Mouse (Mus musculus) neural tube, embryonic 14.5 days (tissue): ENCODE measurements at regions not wholly inside any gene's neighbourhood (a gene's known extent, or its start where the extent isn't known, plus 50 kb on each side); places are given as distances from the start of the nearest gene placed in this dataset.

ENCODE experiments used
- ATAC-seq: fragments of 200-750 bp; cut with Nextera tagmentation; 2 replicates; pipeline ENCODE4 v1.8.0; 2017; ENCODE audit warnings: low read depth, mild to moderate bottlenecking, moderate TSS enrichment, moderate library complexity
- H3K27ac ChIP-seq: fragments of 300-500 bp; sonication (generic); 2 replicates; pipeline ENCODE4 v1.5.1; 2014; ENCODE audit warnings: low read depth, mild to moderate bottlenecking, control low read depth, low read length, moderate library complexity, mixed read lengths
- H3K27me3 ChIP-seq: fragments of 300-500 bp; sonication (generic); 2 replicates; pipeline ENCODE4 v1.6.1; 2014; ENCODE audit warnings: low read length; ENCODE audit not compliant: control insufficient read depth, insufficient read depth
- H3K36me3 ChIP-seq: fragments of 300-500 bp; sonication (generic); 2 replicates; pipeline ENCODE4 v1.6.1; 2014; ENCODE audit warnings: low read length, mixed read lengths; ENCODE audit not compliant: control insufficient read depth, insufficient read depth
- H3K4me1 ChIP-seq: fragments of 300-500 bp; sonication (generic); 2 replicates; pipeline ENCODE4 v1.6.1; 2014; ENCODE audit warnings: low read length; ENCODE audit not compliant: control insufficient read depth, insufficient read depth
- H3K4me2 ChIP-seq: fragments of 300-500 bp; sonication (generic); 2 replicates; pipeline ENCODE4 v1.6.1; 2014; ENCODE audit warnings: mild to moderate bottlenecking, low read depth, low read length, control low read depth
- H3K4me3 ChIP-seq: fragments of 300-500 bp; sonication (generic); 2 replicates; pipeline ENCODE4 v1.5.1; 2014; ENCODE audit warnings: low read depth, low read length, control low read depth, mixed read lengths
- H3K9ac ChIP-seq: fragments of 300-500 bp; sonication (generic); replicated peaks from 2 replicates; pipeline ENCODE4 v1.6.1; 2014; ENCODE audit warnings: low read depth, mild to moderate bottlenecking, control low read depth, low read length, mixed read lengths
- H3K9me3 ChIP-seq: fragments of 300-500 bp; sonication (generic); 2 replicates; pipeline ENCODE4 v1.6.1; 2016; ENCODE audit warnings: low read length; ENCODE audit not compliant: control insufficient read depth
- WGBS: fragments of 180-500 bp; shearing (Covaris S2); extraction: QIAGEN DNeasy Blood & Tissue Kit; methylation state at CpG from one replicate; pipeline ENCODE4 v1.1.7; 2014; 5-methylcytosine and 5-hydroxymethylcytosine counted together

DNA sequence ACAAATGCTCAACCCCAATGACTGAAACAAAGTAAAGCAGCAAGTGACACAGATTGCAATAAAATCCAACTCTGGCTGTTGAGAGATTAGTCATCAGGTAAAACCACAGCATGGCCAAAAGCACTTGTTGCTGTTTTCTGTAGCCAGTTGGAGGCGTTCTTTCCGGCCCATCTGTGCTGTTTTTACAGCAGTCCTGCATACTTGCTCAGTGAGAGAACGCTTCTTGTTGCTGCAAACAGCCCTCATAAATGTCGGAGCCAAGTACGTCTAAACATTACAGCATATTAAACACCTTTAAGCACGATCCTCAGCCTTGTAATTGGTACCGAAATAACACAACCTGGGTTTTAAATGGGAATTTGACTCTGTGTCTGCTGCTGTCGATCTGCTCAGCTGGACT lies 65.6 kb upstream of the Hs3st3a1 start:
- Histone ChIP-seq H3K9ac (no peak overlapping the region), H3K4me3 (no peak overlapping the region), H3K4me1 (no peaks in the 10 kb centered on the region), H3K36me3 (no peaks in the 10 kb centered on the region), H3K27ac (no peak overlapping the region), H3K9me3 (no peaks in the 10 kb centered on the region), H3K4me2 (no peak overlapping the region), H3K27me3 (no peaks in the 10 kb centered on the region)
- ATAC-seq: no peak
- 63% methylated on average over 8 of the region's 8 CpGs for WGBS

DNA sequence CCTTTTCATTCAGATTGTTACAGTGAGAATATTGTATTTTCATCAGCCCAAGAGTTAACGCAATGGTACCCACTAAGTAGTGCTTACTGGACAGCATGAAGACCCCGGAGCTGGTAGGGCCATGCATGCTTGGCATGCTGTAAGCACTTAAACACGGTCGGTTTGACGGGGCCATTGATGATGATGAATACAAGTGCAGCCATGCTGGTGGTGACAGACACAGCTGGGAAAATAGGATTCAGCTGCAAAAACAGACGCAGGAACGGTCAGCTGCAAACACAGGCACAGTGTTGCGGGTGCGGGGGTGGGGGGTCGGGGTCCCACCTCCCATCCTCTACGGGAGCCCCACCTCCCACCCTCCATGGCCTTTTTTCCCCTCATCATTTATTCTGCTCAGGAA lies 99.7 kb upstream of the Hs3st3a1 start:
- H3K4me1 ChIP-seq: no peaks in the 10 kb centered on the region
- H3K36me3 ChIP-seq: no peaks in the 10 kb centered on the region
- no peak overlapping the region for H3K27ac ChIP-seq
- H3K9ac ChIP-seq: no peak overlapping the region
- no peaks in the 10 kb centered on the region for H3K27me3 ChIP-seq
- H3K4me3 ChIP-seq: no peak overlapping the region
- no peak overlapping the region for H3K4me2 ChIP-seq
- no peak for ATAC-seq
- H3K9me3 ChIP-seq: no peaks in the 10 kb centered on the region
- WGBS: 78% methylated on average over 11 of the region's 11 CpGs

DNA sequence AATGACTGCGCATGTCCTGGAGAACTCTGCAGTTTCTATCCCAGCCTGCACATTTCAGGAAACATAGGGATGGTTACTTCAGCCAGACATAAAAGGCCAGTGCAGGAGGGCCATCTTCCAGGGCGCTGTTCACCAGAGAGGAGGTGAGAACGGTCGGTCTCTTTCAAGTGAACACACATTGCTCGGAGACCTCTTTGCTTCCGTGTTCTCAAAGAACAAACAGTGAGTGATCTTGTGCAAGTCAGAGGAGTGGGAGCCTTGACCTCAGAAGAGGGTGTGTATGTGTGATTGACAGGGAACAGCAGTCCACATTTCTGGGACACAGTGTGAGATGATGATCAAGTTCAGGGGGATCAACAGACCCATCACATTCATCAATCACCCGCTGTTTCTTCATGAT lies 102.7 kb upstream of the Hs3st3a1 start:
- H3K4me2 ChIP-seq: no peak overlapping the region
- H3K27me3 ChIP-seq: no peaks in the 10 kb centered on the region
- no peaks in the 10 kb centered on the region for H3K36me3 ChIP-seq
- no peak overlapping the region for H3K9ac ChIP-seq
- 84% methylated on average over 7 of the region's 7 CpGs for WGBS
- no peaks in the 10 kb centered on the region for H3K9me3 ChIP-seq
- ATAC-seq: no peak
- no peak overlapping the region for H3K27ac ChIP-seq
- H3K4me3 ChIP-seq: no peak overlapping the region
- H3K4me1 ChIP-seq: no peaks in the 10 kb centered on the region

DNA sequence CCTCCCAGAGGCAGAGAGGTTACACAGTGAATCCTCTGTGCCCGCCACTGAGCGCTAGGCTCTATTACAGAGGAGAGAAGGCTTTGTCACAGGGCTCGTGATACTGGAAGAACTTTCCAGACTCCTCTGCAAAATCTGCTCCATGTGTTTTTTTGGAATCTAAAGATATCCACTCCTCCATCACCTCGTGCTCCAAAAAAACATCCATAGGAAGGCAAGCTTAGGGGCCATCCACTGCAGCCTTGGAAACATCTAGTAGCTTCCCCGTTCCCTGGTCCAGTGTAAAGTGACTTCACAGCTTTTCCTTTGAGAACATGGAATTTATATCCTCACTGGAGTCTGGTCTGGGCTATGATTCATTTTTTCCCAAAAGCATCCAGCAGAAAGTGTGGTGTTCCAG lies 103.3 kb upstream of the Hs3st3a1 start:
- no peaks in the 10 kb centered on the region for H3K4me1 ChIP-seq
- no peaks in the 10 kb centered on the region for H3K9me3 ChIP-seq
- H3K27ac ChIP-seq: no peak overlapping the region
- no peak overlapping the region for H3K4me2 ChIP-seq
- H3K9ac ChIP-seq: no peak overlapping the region
- no peak for ATAC-seq
- no peaks in the 10 kb centered on the region for H3K36me3 ChIP-seq
- no peaks in the 10 kb centered on the region for H3K27me3 ChIP-seq
- H3K4me3 ChIP-seq: no peak overlapping the region
- WGBS: 90% methylated on average over 5 of the region's 5 CpGs

DNA sequence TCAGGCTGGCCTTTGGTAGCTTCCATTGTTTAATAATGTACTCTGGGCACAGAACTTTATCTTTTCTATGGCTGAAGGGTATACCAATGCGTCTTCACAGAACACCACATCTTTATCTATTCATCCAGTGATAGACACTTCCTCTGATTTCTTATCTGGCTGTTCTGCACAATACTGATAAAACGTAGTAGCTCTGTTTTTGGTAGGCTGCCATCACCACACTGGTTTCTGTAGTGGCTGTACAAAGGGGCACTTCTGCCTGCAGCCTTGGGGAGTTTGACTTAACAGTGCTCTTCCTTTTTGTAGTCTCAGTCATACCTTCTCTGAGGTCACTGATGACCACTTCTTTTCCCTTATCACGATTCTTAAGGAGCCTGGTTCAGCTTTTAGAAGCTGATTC lies 106.0 kb upstream of the Hs3st3a1 start:
- Histone ChIP-seq H3K4me1 (no peaks in the 10 kb centered on the region), H3K27me3 (no peaks in the 10 kb centered on the region), H3K4me2 (no peak overlapping the region), H3K4me3 (no peak overlapping the region), H3K9me3 (no peaks in the 10 kb centered on the region), H3K36me3 (no peaks in the 10 kb centered on the region), H3K27ac (no peak overlapping the region), H3K9ac (no peak overlapping the region)
- ATAC-seq: no peak
- WGBS: 91% methylated on average over 3 of the region's 3 CpGs

DNA sequence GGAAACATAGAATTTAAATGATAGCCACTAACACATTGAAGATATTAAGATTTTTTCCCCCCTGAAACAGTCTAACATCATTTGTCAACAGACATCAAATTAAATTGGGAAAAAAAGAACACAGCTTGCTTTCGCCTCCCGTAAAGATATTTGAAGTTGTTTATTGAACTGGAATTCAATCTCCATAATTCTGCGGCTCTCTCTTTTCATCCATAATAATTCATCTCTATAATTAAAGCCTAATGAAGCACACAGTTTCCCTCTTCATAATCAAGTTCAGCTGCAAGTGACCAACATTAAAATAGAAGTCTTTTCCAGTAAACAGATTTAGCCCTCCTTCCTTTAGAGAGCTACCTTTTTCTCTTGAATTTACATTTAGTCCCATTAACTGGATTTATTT lies 107.4 kb upstream of the Hs3st3a1 start:
- 67% methylated on average over 3 of the region's 3 CpGs for WGBS
- Histone ChIP-seq H3K4me3 (no peak overlapping the region), H3K27ac (no peak overlapping the region), H3K9ac (no peak overlapping the region), H3K27me3 (no peaks in the 10 kb centered on the region), H3K9me3 (no peaks in the 10 kb centered on the region), H3K4me2 (no peak overlapping the region), H3K4me1 (no peaks in the 10 kb centered on the region), H3K36me3 (no peaks in the 10 kb centered on the region)
- ATAC-seq: no peak

DNA sequence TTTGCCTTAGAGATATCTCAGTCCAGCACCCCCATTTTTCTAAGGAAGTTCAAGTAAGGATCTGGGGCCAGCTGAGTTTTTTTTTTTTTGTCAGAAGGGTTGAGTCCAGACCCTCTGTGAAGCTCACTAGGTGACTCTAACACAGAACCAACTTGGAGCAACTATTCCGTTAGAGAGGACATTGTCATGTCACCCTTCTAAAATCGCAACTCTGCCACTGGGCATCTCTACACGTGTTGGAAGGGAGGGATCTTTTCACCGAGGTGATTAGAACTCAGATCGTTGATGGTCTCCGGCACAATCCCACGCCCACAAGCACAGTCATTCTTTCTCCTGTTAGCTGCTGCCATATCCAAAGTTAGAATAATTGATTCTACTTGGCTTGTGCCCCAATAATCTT lies 108.5 kb upstream of the Hs3st3a1 start:
- no peak overlapping the region for H3K9ac ChIP-seq
- H3K4me1 ChIP-seq: no peaks in the 10 kb centered on the region
- 88% methylated on average over 7 of the region's 7 CpGs for WGBS
- H3K27me3 ChIP-seq: no peaks in the 10 kb centered on the region
- H3K4me2 ChIP-seq: no peak overlapping the region
- no peak overlapping the region for H3K4me3 ChIP-seq
- ATAC-seq: no peak
- no peaks in the 10 kb centered on the region for H3K9me3 ChIP-seq
- H3K27ac ChIP-seq: no peak overlapping the region
- H3K36me3 ChIP-seq: no peaks in the 10 kb centered on the region

DNA sequence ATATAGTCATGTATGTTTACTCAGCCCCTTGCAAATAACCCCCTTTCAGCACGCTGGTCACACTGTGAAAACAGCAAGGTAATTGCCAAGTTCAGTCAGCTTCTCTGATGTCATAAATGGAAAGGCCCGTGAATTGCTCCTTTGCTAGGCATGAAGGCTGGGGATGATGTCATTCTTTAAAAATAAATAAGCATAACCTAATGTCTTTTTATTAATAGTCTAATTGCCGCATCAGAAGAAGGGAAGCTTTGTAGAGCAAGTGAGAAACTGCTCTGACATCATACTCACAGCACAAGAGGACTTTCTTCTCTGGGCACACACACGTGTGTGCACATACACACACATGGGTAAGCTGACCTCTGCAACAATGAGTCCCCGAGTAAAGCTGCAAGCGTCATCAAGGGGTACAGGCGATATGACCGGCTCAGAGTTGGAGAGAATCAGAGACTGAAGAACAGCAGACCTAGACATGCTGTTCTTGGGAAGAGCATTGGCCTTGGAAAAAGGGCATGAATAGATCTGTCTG lies 113.2 kb upstream of the Hs3st3a1 start:
- Histone ChIP-seq H3K4me3 (no peak overlapping the region), H3K36me3 (no peaks in the 10 kb centered on the region), H3K27ac (no peak overlapping the region), H3K27me3 (no peaks in the 10 kb centered on the region), H3K9ac (no peak overlapping the region), H3K9me3 (no peaks in the 10 kb centered on the region), H3K4me1 (no peaks in the 10 kb centered on the region), H3K4me2 (no peak overlapping the region)
- no peak for ATAC-seq
- WGBS: 84% methylated on average over 8 of the region's 8 CpGs

DNA sequence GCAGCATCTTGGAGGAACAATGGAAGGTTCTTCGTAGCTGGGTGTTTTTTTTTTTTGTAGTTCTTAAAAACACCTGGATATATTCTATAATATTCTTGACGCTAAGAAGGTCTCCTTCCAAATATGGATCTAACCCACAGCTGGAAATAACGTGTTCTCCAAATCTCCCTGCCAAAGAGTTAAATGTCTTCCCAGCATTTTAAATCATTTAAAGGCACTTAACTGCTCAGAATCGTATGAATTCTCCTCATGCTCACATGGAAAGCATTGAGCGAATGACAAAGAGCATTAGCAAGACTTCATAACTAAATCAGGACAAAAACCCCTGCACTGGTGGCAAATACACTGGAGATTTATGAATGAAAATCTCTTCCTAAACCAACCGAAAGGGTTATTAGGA lies 117.7 kb upstream of the Hs3st3a1 start:
- Histone ChIP-seq H3K4me2 (no peak overlapping the region), H3K9me3 (no peaks in the 10 kb centered on the region), H3K27me3 (no peaks in the 10 kb centered on the region), H3K4me3 (no peak overlapping the region), H3K27ac (no peak overlapping the region), H3K9ac (no peak overlapping the region), H3K4me1 (no peaks in the 10 kb centered on the region), H3K36me3 (no peaks in the 10 kb centered on the region)
- 81% methylated on average over 6 of the region's 6 CpGs for WGBS
- ATAC-seq: no peak

DNA sequence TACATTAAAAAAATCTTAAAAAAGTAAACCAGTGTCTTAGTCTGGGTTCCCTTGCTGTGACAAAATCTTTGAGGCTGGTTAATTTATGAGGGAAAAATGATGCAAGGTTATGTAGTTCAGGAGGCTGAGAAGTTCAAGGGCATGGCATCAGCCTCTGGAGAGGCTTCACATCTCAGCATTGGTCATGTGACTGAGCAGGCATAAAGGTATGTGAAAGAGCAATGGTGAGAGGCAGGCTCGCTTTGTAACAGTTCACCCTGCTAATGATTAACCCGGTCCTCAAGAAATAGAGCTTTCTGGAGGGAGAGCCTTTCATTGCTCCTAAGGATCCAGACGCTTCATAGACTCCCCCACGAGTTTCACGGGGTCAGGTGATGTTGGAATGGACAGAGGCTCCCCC lies 120.1 kb upstream of the Hs3st3a1 start:
- 42% methylated on average over 5 of the region's 5 CpGs for WGBS
- Histone ChIP-seq H3K36me3 (no peaks in the 10 kb centered on the region), H3K4me1 (no peaks in the 10 kb centered on the region), H3K27me3 (no peaks in the 10 kb centered on the region), H3K4me2 (no peak overlapping the region), H3K4me3 (no peak overlapping the region), H3K9me3 (no peaks in the 10 kb centered on the region), H3K9ac (no peak overlapping the region), H3K27ac (no peak overlapping the region)
- ATAC-seq: no peak
